Mouse (Mus musculus) liver, postnatal 0 days (tissue): ENCODE measurements around the gene 4933424G06Rik. TPM values are rescaled to one million over a fixed set of nuclear protein-coding genes. Genes with fewer than 3 reads are reported as not detected.

Experiments used
- ATAC-seq: fragments of 200-750 bp; cut with Nextera tagmentation; 2 replicates; pipeline ENCODE4 v1.8.0; 2017; ENCODE audit warnings: mild to moderate bottlenecking, moderate library complexity
- DNase-seq: peaks from one replicate; pipeline ENCODE4 v3.0.0-alpha.2; 2016
- H3K27ac ChIP-seq: fragments of 300-500 bp; sonication (generic); 2 replicates; pipeline ENCODE4 v1.5.1; 2014; ENCODE audit warnings: antibody characterized with exemption, moderate library complexity, mild to moderate bottlenecking, low read depth
- H3K27me3 ChIP-seq: fragments of 300-500 bp; sonication (generic); 2 replicates; pipeline ENCODE4 v1.6.1; 2014; ENCODE audit warnings: low read length, control low read depth, mixed read lengths; ENCODE audit not compliant: insufficient read depth
- H3K36me3 ChIP-seq: fragments of 300-500 bp; sonication (generic); replicated peaks from 2 replicates; pipeline ENCODE4 v1.6.1; 2014; ENCODE audit warnings: mild to moderate bottlenecking, control low read depth, low read length, moderate library complexity, mixed read lengths; ENCODE audit not compliant: insufficient read depth
- H3K4me1 ChIP-seq: fragments of 300-500 bp; sonication (generic); 2 replicates; pipeline ENCODE4 v1.6.1; 2014; ENCODE audit warnings: antibody characterized with exemption, mild to moderate bottlenecking, control low read depth; ENCODE audit not compliant: insufficient read depth
- H3K4me2 ChIP-seq: fragments of 300-500 bp; sonication (generic); 2 replicates; pipeline ENCODE4 v1.6.1; 2014; ENCODE audit warnings: low read depth, mild to moderate bottlenecking, low read length, moderate library complexity, mixed read lengths
- H3K4me3 ChIP-seq: fragments of 300-500 bp; sonication (generic); 2 replicates; pipeline ENCODE4 v1.5.1; 2014; ENCODE audit warnings: low read depth, low read length
- H3K9ac ChIP-seq: fragments of 300-500 bp; sonication (generic); replicated peaks from 2 replicates; pipeline ENCODE4 v1.6.1; 2014; ENCODE audit warnings: mild to moderate bottlenecking, moderate library complexity
- H3K9me3 ChIP-seq: fragments of 300-500 bp; sonication (generic); 2 replicates; pipeline ENCODE4 v1.6.1; 2016; ENCODE audit warnings: mild to moderate bottlenecking, control low read depth, low read length, mixed read lengths
- CTCF ChIP-seq: sonication (generic); IDR thresholded peaks from 2 replicates; pipeline ENCODE4 v1.5.1; 2016; ENCODE audit warnings: antibody characterized with exemption, low read depth
- EP300 ChIP-seq: IDR thresholded peaks from 2 replicates; pipeline ENCODE4 v1.6.1; 2016; ENCODE audit warnings: antibody characterized with exemption, low read depth, mild to moderate bottlenecking
- WGBS: fragments of 180-500 bp; shearing (Covaris S2); extraction: QIAGEN DNeasy Blood & Tissue Kit; methylation state at CpG from one replicate; pipeline ENCODE4 v1.1.7; 2014; ENCODE audit not compliant: insufficient replicate concordance; 5-methylcytosine and 5-hydroxymethylcytosine counted together
- polyA plus RNA-seq: library from polyadenylated mRNA; unstranded; fragments of >200 nt; fragmentation: Nextera tagmentation; extraction: Ambion mirVana; gene quantifications from 2 replicates; pipeline ENCODE4 v1.2.1, GENCODE M21; 2015

The 4933424G06Rik gene
- polyA plus RNA-seq, 1 experiment from 2014 or later, result not detected

DNA sequence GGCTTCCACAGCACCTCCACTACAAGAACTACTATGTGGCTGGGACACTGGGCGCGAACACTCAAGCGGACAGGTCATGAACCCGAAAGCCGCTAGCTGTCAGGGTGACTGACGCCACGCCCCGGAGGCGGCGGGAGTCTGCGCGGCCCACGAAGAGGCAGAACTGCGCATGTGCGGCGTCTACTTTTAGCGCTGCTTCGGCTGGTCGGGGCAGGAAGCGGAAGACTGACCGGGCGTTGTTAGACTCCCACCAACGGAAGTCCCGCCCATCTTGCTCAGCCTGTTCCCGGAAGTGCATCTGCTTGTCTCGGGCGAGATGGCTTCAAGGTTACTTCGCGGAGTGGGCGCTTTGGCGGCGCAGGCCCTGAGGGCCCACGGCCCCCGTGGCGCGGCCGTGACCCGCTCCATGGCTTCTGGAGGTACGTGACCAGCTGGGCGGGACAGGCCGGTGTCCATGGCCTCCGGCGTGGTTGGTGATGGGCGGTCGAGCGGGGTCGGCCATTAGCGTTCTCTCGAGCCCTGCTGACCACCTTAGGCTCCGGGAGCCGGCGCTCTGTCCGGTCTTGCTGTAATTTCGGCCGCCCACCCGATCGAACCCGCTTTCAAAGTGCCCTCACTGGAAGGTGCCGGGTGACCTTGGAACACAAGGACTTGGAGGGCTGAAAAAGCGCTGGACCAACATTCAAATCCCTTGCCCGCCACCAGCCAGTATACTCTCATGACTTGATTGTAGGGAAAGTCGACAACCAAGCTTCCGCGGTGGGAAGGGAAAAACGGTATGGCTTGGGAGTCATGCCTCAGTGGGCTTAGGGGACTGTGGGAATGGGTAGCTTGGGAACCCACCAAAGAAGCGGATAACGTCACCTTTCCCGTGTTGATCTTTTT, 18.4 kb upstream of the 4933424G06Rik start, which contains the start of gene Cox5b:
Cox5b (plus strand) TSS at position 179 of the 885 bp plus-strand sequence.
- under 1% methylated on average over 66 of the region's 68 CpGs for WGBS
- peak within 1 kb of the TSS; percentile 76 for H3K27ac ChIP-seq
- H3K27me3 ChIP-seq, result no peaks in the 10 kb centered on the region
- H3K9ac ChIP-seq, result peak within 1 kb of the TSS; percentile 93
- H3K9me3 ChIP-seq, result no peaks in the 10 kb centered on the region
- H3K36me3 ChIP-seq, result peaks cover 13% of the 10 kb centered on the region
- TF ChIP-seq EP300 (no peak), CTCF (no peak)
- peak within 1 kb of the TSS; percentile 95 for H3K4me2 ChIP-seq
- DNase-seq (peak; percentile 99), ATAC-seq (peak; percentile 95)
- H3K4me1 ChIP-seq, result peaks cover 13% of the 10 kb centered on the region
- H3K4me3 ChIP-seq, result peak within 1 kb of the TSS; percentile 85

DNA sequence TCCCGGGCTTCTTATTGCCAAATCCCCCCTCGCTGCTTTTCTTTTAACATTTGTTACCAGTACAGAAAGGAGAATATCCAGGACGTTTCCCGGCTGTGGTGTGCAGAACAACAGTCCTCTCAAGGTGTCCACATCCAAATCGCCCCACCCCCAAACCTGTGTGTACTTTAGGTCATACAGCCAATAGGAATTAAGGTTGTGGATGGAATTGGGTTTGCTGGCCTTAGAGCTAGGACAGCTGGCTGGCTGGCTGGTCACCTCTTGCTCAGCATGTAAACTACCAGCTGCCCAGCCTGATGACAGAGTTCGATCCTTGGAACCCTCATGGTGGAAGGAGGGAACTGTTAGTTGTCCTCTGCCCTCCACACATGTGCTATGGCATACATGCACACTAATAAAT, 15.1 kb upstream of the 4933424G06Rik start:
- no peaks in the 10 kb centered on the region for H3K27me3 ChIP-seq
- peak; percentile 57 for ATAC-seq
- no peak overlapping the region for H3K4me2 ChIP-seq
- TF ChIP-seq CTCF (no peak), EP300 (no peak)
- H3K4me3 ChIP-seq, result no peak overlapping the region
- peaks cover 23% of the 10 kb centered on the region for H3K36me3 ChIP-seq
- no peak overlapping the region for H3K27ac ChIP-seq
- H3K9ac ChIP-seq, result no peak overlapping the region
- H3K9me3 ChIP-seq, result no peaks in the 10 kb centered on the region
- peak; percentile 55 for DNase-seq
- WGBS, result 71% methylated on average over 6 of the region's 6 CpGs
- H3K4me1 ChIP-seq, result peaks cover 13% of the 10 kb centered on the region

DNA sequence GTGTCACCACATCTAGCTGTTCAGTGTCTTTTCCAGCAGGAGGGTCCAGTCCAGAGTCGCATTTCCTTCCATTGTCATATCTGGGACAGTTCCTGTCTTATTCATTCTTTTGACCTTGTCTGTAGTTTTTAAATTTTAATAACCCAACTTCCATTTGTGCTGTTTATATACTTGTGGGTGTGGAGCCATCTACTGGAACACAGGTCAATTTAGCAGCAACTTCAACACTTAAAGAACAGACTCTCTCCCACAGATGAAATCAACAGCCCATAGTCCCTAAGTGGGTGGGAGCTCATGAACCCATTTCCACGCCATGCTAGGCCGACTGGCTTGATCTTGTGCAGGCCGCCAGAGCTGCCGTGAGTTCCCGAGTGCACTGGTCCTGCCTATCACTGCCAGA, 13.5 kb upstream of the 4933424G06Rik start:
- H3K4me1 ChIP-seq, result 0 out of 2 replicates have a peak, but pooled peaks cover 8% of the 10 kb centered on the region
- ATAC-seq (no peak), DNase-seq (no peak)
- no peaks in the 10 kb centered on the region for H3K9me3 ChIP-seq
- no peaks in the 10 kb centered on the region for H3K27me3 ChIP-seq
- 60% methylated on average over 6 of the region's 6 CpGs for WGBS
- H3K9ac ChIP-seq, result no peak overlapping the region
- TF ChIP-seq EP300 (no peak), CTCF (no peak)
- peaks cover 38% of the 10 kb centered on the region for H3K36me3 ChIP-seq
- no peak overlapping the region for H3K4me3 ChIP-seq
- H3K27ac ChIP-seq, result no peak overlapping the region
- H3K4me2 ChIP-seq, result no peak overlapping the region

DNA sequence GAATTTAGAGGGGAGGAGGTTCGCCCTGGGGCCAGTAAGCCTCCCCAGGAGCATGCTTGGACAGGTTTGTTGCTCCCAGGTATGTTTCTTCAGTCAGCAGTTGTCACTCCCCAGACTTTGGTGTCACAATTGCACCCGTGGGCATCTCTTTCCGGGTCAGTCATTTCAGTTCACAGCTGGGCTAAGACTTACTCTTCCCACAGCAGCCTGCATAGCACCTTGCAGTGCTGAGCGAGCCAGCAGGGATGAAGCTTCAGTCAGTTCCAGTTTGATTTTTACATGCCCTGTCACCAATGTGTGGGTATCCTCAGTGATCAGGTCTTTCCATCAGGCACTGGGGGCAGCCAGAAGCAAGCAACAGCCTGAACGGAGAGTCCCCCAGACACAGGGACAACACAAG, 12.9 kb upstream of the 4933424G06Rik start:
- peaks cover 42% of the 10 kb centered on the region for H3K36me3 ChIP-seq
- no peaks in the 10 kb centered on the region for H3K9me3 ChIP-seq
- ATAC-seq (no peak), DNase-seq (no peak)
- H3K9ac ChIP-seq, result no peak overlapping the region
- H3K4me1 ChIP-seq, result 0 out of 2 replicates have a peak, but pooled peaks cover 5% of the 10 kb centered on the region
- no peak overlapping the region for H3K4me2 ChIP-seq
- no peak overlapping the region for H3K4me3 ChIP-seq
- 76% methylated on average over 5 of the region's 5 CpGs for WGBS
- TF ChIP-seq CTCF (no peak), EP300 (no peak)
- no peak overlapping the region for H3K27ac ChIP-seq
- no peaks in the 10 kb centered on the region for H3K27me3 ChIP-seq

DNA sequence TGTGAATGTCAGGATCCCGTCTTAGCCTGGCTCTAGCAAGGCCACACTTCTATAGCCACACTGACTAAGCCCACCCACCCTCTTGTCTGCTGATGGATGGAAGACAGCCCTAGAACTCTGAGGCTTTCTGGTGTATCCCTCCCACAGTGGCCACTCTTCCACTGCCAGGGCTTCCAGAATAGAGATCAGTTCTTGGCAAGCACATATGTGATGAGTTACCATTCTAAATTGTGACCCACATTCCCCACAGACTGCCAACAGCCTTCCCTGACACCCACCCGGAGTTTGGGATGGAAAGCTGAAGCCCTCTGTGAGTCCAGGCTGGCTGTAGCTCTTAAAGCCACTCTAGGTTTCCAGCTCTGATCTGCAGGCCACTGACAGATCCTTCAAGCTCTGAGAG, 2.8 kb upstream of the 4933424G06Rik start:
- H3K4me1 ChIP-seq, result peaks cover 13% of the 10 kb centered on the region
- no peaks in the 10 kb centered on the region for H3K9me3 ChIP-seq
- no peak overlapping the region for H3K4me2 ChIP-seq
- TF ChIP-seq CTCF (no peak), EP300 (no peak)
- H3K4me3 ChIP-seq, result no peak overlapping the region
- 78% methylated on average over 2 of the region's 2 CpGs for WGBS
- H3K36me3 ChIP-seq, result peaks cover 36% of the 10 kb centered on the region
- no peaks in the 10 kb centered on the region for H3K27me3 ChIP-seq
- no peak overlapping the region for H3K27ac ChIP-seq
- no peak overlapping the region for H3K9ac ChIP-seq
- no peak for ATAC-seq
- no peak for DNase-seq

DNA sequence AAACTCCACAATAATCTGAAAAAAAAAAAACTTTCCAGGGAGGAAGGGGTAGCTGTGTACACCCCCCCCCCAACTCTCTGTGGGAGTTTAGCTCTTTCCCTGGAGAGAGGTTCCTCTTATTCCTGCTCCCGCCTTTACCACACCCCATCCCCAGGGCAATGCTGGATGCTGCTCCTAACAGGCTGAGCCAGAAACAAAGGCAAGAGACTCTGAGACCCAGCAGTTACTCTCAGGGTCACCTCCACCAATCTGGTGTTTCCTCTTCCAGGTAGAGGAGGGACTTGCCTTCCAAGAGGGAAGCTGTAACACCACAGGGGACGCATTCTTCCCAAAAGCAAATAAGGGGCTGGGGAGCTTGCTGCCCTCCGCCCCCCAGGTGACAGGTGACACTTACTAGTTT, 2.2 kb upstream of the 4933424G06Rik start:
- TF ChIP-seq EP300 (no peak), CTCF (no peak)
- Histone ChIP-seq H3K9me3 (no peaks in the 10 kb centered on the region), H3K36me3 (peaks cover 31% of the 10 kb centered on the region), H3K9ac (no peak overlapping the region; the same call in 1 of the 2 replicates), H3K27me3 (no peaks in the 10 kb centered on the region), H3K4me3 (no peak overlapping the region), H3K4me1 (peaks cover 13% of the 10 kb centered on the region), H3K4me2 (no peak overlapping the region), H3K27ac (no peak overlapping the region)
- ATAC-seq, result no peak
- no peak for DNase-seq
- 77% methylated on average over 3 of the region's 3 CpGs for WGBS
